Mouse (Mus musculus): Measurements from ENCODE around the gene Angpt4. TPM values are rescaled to one million over a fixed set of nuclear protein-coding genes. Genes with fewer than 3 reads are reported as not detected.

The Angpt4 gene
- polyA plus RNA-seq, 1 experiment from 2014 or later, result 0.45 TPM

DNA sequence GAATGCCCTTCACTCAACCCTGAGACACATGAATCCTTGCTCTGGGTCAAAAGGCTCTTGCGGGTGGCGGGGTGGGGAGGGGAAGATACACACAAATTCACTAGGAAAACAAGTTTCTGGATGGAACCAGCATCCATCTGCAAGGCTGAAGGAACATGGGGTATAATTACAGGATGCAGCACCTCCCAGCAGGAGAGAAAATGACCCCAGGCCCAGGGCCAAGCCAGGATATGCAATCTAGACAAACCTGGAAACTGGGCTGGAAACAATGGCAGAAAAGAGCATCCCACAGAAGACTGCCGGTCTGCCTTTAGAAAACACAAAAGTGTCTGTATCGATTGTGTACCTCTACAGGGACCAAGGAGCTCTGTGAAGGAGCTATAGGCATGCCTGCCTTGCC is 7.1 kb upstream of the Angpt4 start:
- WGBS, result 51% methylated on average over 4 of the region's 4 CpGs
- Histone ChIP-seq H3K4me3 (ENCODE audit: low read depth, low read length) (no peak overlapping the region), H3K9me3 (replicated peaks; ENCODE audit: control insufficient read depth, low read length) (no peaks in the 10 kb centered on the region), H3K9ac (replicated peaks; ENCODE audit: low read length) (no peak overlapping the region), H3K27me3 (ENCODE audit: control insufficient read depth, insufficient read depth, low read length) (no peaks in the 10 kb centered on the region), H3K4me2 (ENCODE audit: low read depth, low read length) (no peak overlapping the region), H3K4me1 (ENCODE audit: control insufficient read depth, insufficient read depth, low read length) (no peaks in the 10 kb centered on the region), H3K27ac (replicated peaks; ENCODE audit: low read depth, low read length) (no peak overlapping the region; the same call in 1 of the 2 replicates), H3K36me3 (replicated peaks; ENCODE audit: control insufficient read depth, insufficient read depth, low read depth, low read length) (no peaks in the 10 kb centered on the region)
- DNase-seq (ENCODE audit: low spot score), result no peak
- ATAC-seq (replicated peaks; ENCODE audit: insufficient number of reproducible peaks, low FRiP score, low TSS enrichment, low read depth), result no peak

- no peaks in the 10 kb centered on the region for H3K9me3 ChIP-seq (replicated peaks; ENCODE audit: control insufficient read depth, low read length)
- no peaks in the 10 kb centered on the region for H3K36me3 ChIP-seq (replicated peaks; ENCODE audit: control insufficient read depth, insufficient read depth, low read depth, low read length)
- no peaks in the 10 kb centered on the region for H3K4me1 ChIP-seq (ENCODE audit: control insufficient read depth, insufficient read depth, low read length)
- 66% methylated on average over 3 of the region's 3 CpGs for WGBS
- no peak overlapping the region for H3K27ac ChIP-seq (replicated peaks; ENCODE audit: low read depth, low read length)
- no peak for DNase-seq (ENCODE audit: low spot score)
- no peak for ATAC-seq (replicated peaks; ENCODE audit: insufficient number of reproducible peaks, low FRiP score, low TSS enrichment, low read depth)
- H3K4me3 ChIP-seq (ENCODE audit: low read depth, low read length), result no peak overlapping the region
- no peaks in the 10 kb centered on the region for H3K27me3 ChIP-seq (ENCODE audit: control insufficient read depth, insufficient read depth, low read length)
- no peak overlapping the region for H3K4me2 ChIP-seq (ENCODE audit: low read depth, low read length)
- H3K9ac ChIP-seq (replicated peaks; ENCODE audit: low read length), result no peak overlapping the region
These were observed 6.4 kb upstream of the Angpt4 start for GRCm38 (mm10) chr2:151904636-151905035.

DNA sequence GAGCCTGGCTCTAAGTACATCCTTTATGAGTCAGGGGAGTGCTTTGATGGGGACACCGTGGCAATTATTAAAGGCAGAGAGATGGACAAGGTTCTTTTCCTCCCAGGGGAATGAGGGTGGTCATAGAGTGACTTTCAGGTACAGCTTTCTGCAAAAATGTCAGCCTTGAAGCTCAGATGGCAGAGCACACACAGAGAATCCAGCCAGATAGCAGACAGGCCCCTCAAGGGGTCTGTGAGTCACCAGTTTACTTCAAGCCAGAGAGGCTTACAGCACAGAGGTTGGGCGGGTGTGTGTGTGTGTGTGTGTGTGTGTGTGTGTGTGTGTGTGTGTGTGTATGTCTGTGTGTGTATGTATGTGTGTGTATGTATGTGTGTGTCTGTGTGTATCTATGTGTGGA is 4.0 kb upstream of the Angpt4 start:
- Histone ChIP-seq H3K9me3 (replicated peaks; ENCODE audit: control insufficient read depth, low read length) (no peaks in the 10 kb centered on the region), H3K4me2 (ENCODE audit: low read depth, low read length) (no peak overlapping the region), H3K4me3 (ENCODE audit: low read depth, low read length) (no peak overlapping the region), H3K9ac (replicated peaks; ENCODE audit: low read length) (no peak overlapping the region), H3K4me1 (ENCODE audit: control insufficient read depth, insufficient read depth, low read length) (peaks cover 3% of the 10 kb centered on the region), H3K27ac (replicated peaks; ENCODE audit: low read depth, low read length) (no peak overlapping the region), H3K27me3 (ENCODE audit: control insufficient read depth, insufficient read depth, low read length) (no peaks in the 10 kb centered on the region), H3K36me3 (replicated peaks; ENCODE audit: control insufficient read depth, insufficient read depth, low read depth, low read length) (no peaks in the 10 kb centered on the region)
- DNase-seq (ENCODE audit: low spot score), result no peak
- no peak for ATAC-seq (replicated peaks; ENCODE audit: insufficient number of reproducible peaks, low FRiP score, low TSS enrichment, low read depth)
- WGBS, result 62% methylated on average over 2 of the region's 2 CpGs

- Histone ChIP-seq H3K4me3 (ENCODE audit: low read depth, low read length) (no peak overlapping the region), H3K27me3 (ENCODE audit: control insufficient read depth, insufficient read depth, low read length) (no peaks in the 10 kb centered on the region), H3K4me1 (ENCODE audit: control insufficient read depth, insufficient read depth, low read length) (peaks cover 3% of the 10 kb centered on the region), H3K36me3 (replicated peaks; ENCODE audit: control insufficient read depth, insufficient read depth, low read depth, low read length) (no peaks in the 10 kb centered on the region), H3K9ac (replicated peaks; ENCODE audit: low read length) (no peak overlapping the region), H3K27ac (replicated peaks; ENCODE audit: low read depth, low read length) (no peak overlapping the region), H3K4me2 (ENCODE audit: low read depth, low read length) (no peak overlapping the region), H3K9me3 (replicated peaks; ENCODE audit: control insufficient read depth, low read length) (no peaks in the 10 kb centered on the region)
- ATAC-seq (replicated peaks; ENCODE audit: insufficient number of reproducible peaks, low FRiP score, low TSS enrichment, low read depth) (no peak), DNase-seq (ENCODE audit: low spot score) (no peak)
- 74% methylated on average over 3 of the region's 3 CpGs for WGBS
These were observed 1.6 kb upstream of the Angpt4 start for GRCm38 (mm10) chr2:151909386-151909785.

DNA sequence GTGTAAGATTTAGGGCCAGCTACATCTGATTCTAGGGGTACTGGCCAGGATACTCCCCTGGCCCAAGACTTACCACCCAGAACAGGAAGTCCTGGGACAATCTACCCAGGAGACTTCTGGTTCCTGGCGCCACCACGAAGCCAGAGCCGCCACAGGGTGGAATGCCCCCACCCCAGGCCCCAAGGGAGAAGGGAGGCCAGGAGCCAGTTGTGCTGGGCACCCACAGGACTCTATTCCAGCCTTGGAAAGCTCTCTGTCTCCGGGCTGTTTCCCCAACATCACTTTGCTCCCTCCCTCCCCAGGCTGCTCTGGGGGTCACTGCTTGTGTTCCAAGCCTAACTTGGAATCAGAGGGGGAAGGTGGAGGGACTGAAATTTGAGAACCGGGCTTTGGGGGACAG is 512 bp upstream of the Angpt4 start:
- 42% methylated on average over 5 of the region's 5 CpGs for WGBS
- ATAC-seq (replicated peaks; ENCODE audit: insufficient number of reproducible peaks, low FRiP score, low TSS enrichment, low read depth) (no peak), DNase-seq (ENCODE audit: low spot score) (no peak)
- Histone ChIP-seq H3K4me1 (ENCODE audit: control insufficient read depth, insufficient read depth, low read length) (peaks cover 3% of the 10 kb centered on the region), H3K9me3 (replicated peaks; ENCODE audit: control insufficient read depth, low read length) (no peaks in the 10 kb centered on the region), H3K27ac (replicated peaks; ENCODE audit: low read depth, low read length) (no peak overlapping the region), H3K36me3 (replicated peaks; ENCODE audit: control insufficient read depth, insufficient read depth, low read depth, low read length) (no peaks in the 10 kb centered on the region), H3K4me3 (ENCODE audit: low read depth, low read length) (no peak overlapping the region), H3K9ac (replicated peaks; ENCODE audit: low read length) (no peak overlapping the region), H3K4me2 (ENCODE audit: low read depth, low read length) (no peak overlapping the region), H3K27me3 (ENCODE audit: control insufficient read depth, insufficient read depth, low read length) (no peaks in the 10 kb centered on the region)

DNA sequence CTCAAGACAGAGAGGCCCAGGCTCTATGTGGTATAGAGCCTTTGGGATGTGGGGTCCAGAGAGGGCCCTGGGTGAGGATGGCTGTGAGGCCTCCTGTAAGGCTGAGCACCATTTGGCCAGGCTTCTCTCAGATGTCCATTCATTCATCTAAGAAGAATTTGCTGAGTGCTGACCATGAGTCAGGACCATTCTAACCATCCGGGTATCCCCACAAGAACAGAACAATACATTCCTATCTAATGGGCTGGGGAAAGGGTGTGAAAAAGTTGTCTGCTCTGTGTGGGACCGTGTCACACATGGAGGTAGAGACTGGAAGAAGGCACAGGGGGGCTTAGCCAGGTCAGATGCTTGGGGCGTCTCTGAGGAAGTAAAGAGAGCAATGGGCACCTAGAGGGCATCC is 741 bp downstream of the Angpt4 start:
- Histone ChIP-seq H3K27ac (replicated peaks; ENCODE audit: low read depth, low read length) (no peak overlapping the region), H3K4me3 (ENCODE audit: low read depth, low read length) (no peak overlapping the region), H3K27me3 (ENCODE audit: control insufficient read depth, insufficient read depth, low read length) (no peaks in the 10 kb centered on the region), H3K36me3 (replicated peaks; ENCODE audit: control insufficient read depth, insufficient read depth, low read depth, low read length) (no peaks in the 10 kb centered on the region), H3K4me2 (ENCODE audit: low read depth, low read length) (no peak overlapping the region), H3K4me1 (ENCODE audit: control insufficient read depth, insufficient read depth, low read length) (peaks cover 8% of the 10 kb centered on the region), H3K9ac (replicated peaks; ENCODE audit: low read length) (no peak overlapping the region), H3K9me3 (replicated peaks; ENCODE audit: control insufficient read depth, low read length) (no peaks in the 10 kb centered on the region)
- DNase-seq (ENCODE audit: low spot score), result no peak
- 82% methylated on average over 3 of the region's 3 CpGs for WGBS
- ATAC-seq (replicated peaks; ENCODE audit: insufficient number of reproducible peaks, low FRiP score, low TSS enrichment, low read depth), result no peak

GRCm38 (mm10) chr2:151914120-151914519 is 3.1 kb downstream of the Angpt4 start:
- H3K27ac ChIP-seq (replicated peaks; ENCODE audit: low read depth, low read length), result no peak overlapping the region
- H3K27me3 ChIP-seq (ENCODE audit: control insufficient read depth, insufficient read depth, low read length), result no peaks in the 10 kb centered on the region
- H3K9me3 ChIP-seq (replicated peaks; ENCODE audit: control insufficient read depth, low read length), result no peaks in the 10 kb centered on the region
- no peak overlapping the region for H3K4me3 ChIP-seq (ENCODE audit: low read depth, low read length)
- H3K4me1 ChIP-seq (ENCODE audit: control insufficient read depth, insufficient read depth, low read length), result peaks cover 12% of the 10 kb centered on the region
- no peak overlapping the region for H3K4me2 ChIP-seq (ENCODE audit: low read depth, low read length)
- H3K36me3 ChIP-seq (replicated peaks; ENCODE audit: control insufficient read depth, insufficient read depth, low read depth, low read length), result no peaks in the 10 kb centered on the region
- no peak for ATAC-seq (replicated peaks; ENCODE audit: insufficient number of reproducible peaks, low FRiP score, low TSS enrichment, low read depth)
- DNase-seq (ENCODE audit: low spot score), result no peak
- H3K9ac ChIP-seq (replicated peaks; ENCODE audit: low read length), result no peak overlapping the region
- 74% methylated on average over 5 of the region's 5 CpGs for WGBS

- H3K36me3 ChIP-seq (replicated peaks; ENCODE audit: control insufficient read depth, insufficient read depth, low read depth, low read length), result no peaks in the 10 kb centered on the region
- WGBS, result 34% methylated on average over 2 of the region's 2 CpGs
- no peaks in the 10 kb centered on the region for H3K9me3 ChIP-seq (replicated peaks; ENCODE audit: control insufficient read depth, low read length)
- no peak overlapping the region for H3K4me2 ChIP-seq (ENCODE audit: low read depth, low read length)
- H3K4me1 ChIP-seq (ENCODE audit: control insufficient read depth, insufficient read depth, low read length), result peaks cover 12% of the 10 kb centered on the region
- no peak overlapping the region for H3K27ac ChIP-seq (replicated peaks; ENCODE audit: low read depth, low read length)
- no peak for DNase-seq (ENCODE audit: low spot score)
- H3K9ac ChIP-seq (replicated peaks; ENCODE audit: low read length), result no peak overlapping the region
- ATAC-seq (replicated peaks; ENCODE audit: insufficient number of reproducible peaks, low FRiP score, low TSS enrichment, low read depth), result no peak
- H3K27me3 ChIP-seq (ENCODE audit: control insufficient read depth, insufficient read depth, low read length), result no peaks in the 10 kb centered on the region
- no peak overlapping the region for H3K4me3 ChIP-seq (ENCODE audit: low read depth, low read length)
These were observed 4.1 kb downstream of the Angpt4 start for GRCm38 (mm10) chr2:151915111-151915510.
